Mouse (Mus musculus) ES-Bruce4 (cell line): ENCODE data around the gene Rgs12. TPM values are rescaled to one million over a fixed set of nuclear protein-coding genes. Genes with fewer than 3 reads are reported as not detected.

Source experiments
- H3K27ac ChIP-seq: 2 replicates; pipeline ENCODE4 v1.5.1; 2012; ENCODE audit warnings: low read length, inconsistent platforms; ENCODE audit not compliant: insufficient read depth
- H3K27me3 ChIP-seq: 2 replicates; pipeline ENCODE4 v1.6.1; 2012; ENCODE audit warnings: mild to moderate bottlenecking, low read length, inconsistent platforms; ENCODE audit not compliant: control insufficient read depth, poor library complexity, insufficient read depth, severe bottlenecking
- H3K36me3 ChIP-seq: 2 replicates; pipeline ENCODE4 v1.6.1; 2012; ENCODE audit warnings: inconsistent platforms, mild to moderate bottlenecking, low read length, moderate library complexity; ENCODE audit not compliant: control insufficient read depth, poor library complexity, insufficient read depth, severe bottlenecking
- H3K4me1 ChIP-seq: one replicate; pipeline ENCODE4 v1.8.1; 2011; ENCODE audit warnings: low read length; ENCODE audit not compliant: control insufficient read depth, insufficient read depth
- H3K4me3 ChIP-seq: 2 replicates; pipeline ENCODE4 v1.5.1; 2011; ENCODE audit warnings: low read depth, mild to moderate bottlenecking, low read length
- H3K9ac ChIP-seq: 2 replicates; pipeline ENCODE4 v1.6.1; 2012; ENCODE audit warnings: low read depth, mild to moderate bottlenecking, inconsistent platforms; ENCODE audit not compliant: poor library complexity, severe bottlenecking
- H3K9me3 ChIP-seq: replicated peaks from 2 replicates; pipeline ENCODE4 v1.6.1; 2012; ENCODE audit warnings: mild to moderate bottlenecking, low read length, inconsistent platforms; ENCODE audit not compliant: control insufficient read depth, poor library complexity, insufficient read depth, severe bottlenecking
- CTCF ChIP-seq: IDR thresholded peaks from one replicate; pipeline ENCODE4 v1.8.1; 2011; ENCODE audit warnings: low read depth, low read length
- EP300 ChIP-seq: IDR thresholded peaks from 2 replicates; pipeline ENCODE4 v1.6.1; 2011; ENCODE audit warnings: low read depth, low read length; ENCODE audit not compliant: insufficient read depth
- POLR2A ChIP-seq: IDR thresholded peaks from one replicate; pipeline ENCODE4 v1.8.1; 2011; ENCODE audit warnings: low read length; ENCODE audit not compliant: insufficient read depth
- polyA plus RNA-seq: library from polyadenylated mRNA; stranded (reverse); fragments of >200 nt; gene quantifications from 2 replicates; pipeline ENCODE4 v1.2.4, GENCODE M21; 2011; ENCODE audit warnings: low read depth; ENCODE audit not compliant: missing spikeins, insufficient read depth, insufficient read length

The Rgs12 gene
- polyA plus RNA-seq, 1 experiment: 23.4 TPM

- Histone ChIP-seq H3K27me3 (no peaks in the 10 kb centered on the region), H3K36me3 (no peaks in the 10 kb centered on the region), H3K4me1 (no peaks in the 10 kb centered on the region), H3K9ac (no peak overlapping the region), H3K27ac (no peak overlapping the region), H3K4me3 (no peak overlapping the region), H3K9me3 (no peaks in the 10 kb centered on the region)
- TF ChIP-seq EP300: no peak
- no peak for TF ChIP-seq POLR2A
- TF ChIP-seq CTCF: no peak
These were observed 32.0 kb upstream of the Rgs12 start for GRCm38 (mm10) chr5:34917234-34917655.

- no peaks in the 10 kb centered on the region for H3K27me3 ChIP-seq
- H3K4me3 ChIP-seq: no peak overlapping the region
- no peaks in the 10 kb centered on the region for H3K4me1 ChIP-seq
- H3K27ac ChIP-seq: no peak overlapping the region
- no peaks in the 10 kb centered on the region for H3K9me3 ChIP-seq
- no peaks in the 10 kb centered on the region for H3K36me3 ChIP-seq
- no peak for TF ChIP-seq CTCF
- H3K9ac ChIP-seq: no peak overlapping the region
These were observed 30.5 kb upstream of the Rgs12 start for GRCm38 (mm10) chr5:34918785-34919184.

GRCm38 (mm10) chr5:34922531-34922930, 26.7 kb upstream of the Rgs12 start:
- H3K4me1 ChIP-seq: no peaks in the 10 kb centered on the region
- H3K27me3 ChIP-seq: no peaks in the 10 kb centered on the region
- H3K9ac ChIP-seq: no peak overlapping the region
- H3K36me3 ChIP-seq: no peaks in the 10 kb centered on the region
- no peak overlapping the region for H3K4me3 ChIP-seq
- no peak for TF ChIP-seq EP300
- TF ChIP-seq POLR2A: no peak
- no peak for TF ChIP-seq CTCF
- no peak overlapping the region for H3K27ac ChIP-seq
- no peaks in the 10 kb centered on the region for H3K9me3 ChIP-seq

GRCm38 (mm10) chr5:34923920-34924319, 25.3 kb upstream of the Rgs12 start:
- Histone ChIP-seq H3K9me3 (no peaks in the 10 kb centered on the region), H3K27ac (no peak overlapping the region), H3K9ac (no peak overlapping the region), H3K27me3 (no peaks in the 10 kb centered on the region), H3K36me3 (no peaks in the 10 kb centered on the region), H3K4me1 (no peaks in the 10 kb centered on the region), H3K4me3 (no peak overlapping the region)
- TF ChIP-seq CTCF: no peak
- TF ChIP-seq POLR2A: no peak
- TF ChIP-seq EP300: no peak

GRCm38 (mm10) chr5:34924519-34924918, 24.7 kb upstream of the Rgs12 start:
- Histone ChIP-seq H3K4me1 (no peaks in the 10 kb centered on the region), H3K9ac (no peak overlapping the region), H3K27ac (no peak overlapping the region), H3K27me3 (no peaks in the 10 kb centered on the region), H3K36me3 (no peaks in the 10 kb centered on the region), H3K4me3 (no peak overlapping the region), H3K9me3 (no peaks in the 10 kb centered on the region)
- TF ChIP-seq EP300 (no peak), POLR2A (no peak), CTCF (no peak)

GRCm38 (mm10) chr5:34927648-34928047, 21.6 kb upstream of the Rgs12 start:
- TF ChIP-seq CTCF (no peak), EP300 (no peak)
- H3K9ac ChIP-seq: no peak overlapping the region
- no peaks in the 10 kb centered on the region for H3K36me3 ChIP-seq

More at GRCm38 (mm10) chr5:34927648-34928047, 21.6 kb upstream of the Rgs12 start:
- no peaks in the 10 kb centered on the region for H3K9me3 ChIP-seq
- no peaks in the 10 kb centered on the region for H3K4me1 ChIP-seq
- H3K27me3 ChIP-seq: no peaks in the 10 kb centered on the region
- no peak overlapping the region for H3K4me3 ChIP-seq
- H3K27ac ChIP-seq: no peak overlapping the region
